16 mouse cellular contexts compared by ENCODE assay signal in the genomic region with DNA sequence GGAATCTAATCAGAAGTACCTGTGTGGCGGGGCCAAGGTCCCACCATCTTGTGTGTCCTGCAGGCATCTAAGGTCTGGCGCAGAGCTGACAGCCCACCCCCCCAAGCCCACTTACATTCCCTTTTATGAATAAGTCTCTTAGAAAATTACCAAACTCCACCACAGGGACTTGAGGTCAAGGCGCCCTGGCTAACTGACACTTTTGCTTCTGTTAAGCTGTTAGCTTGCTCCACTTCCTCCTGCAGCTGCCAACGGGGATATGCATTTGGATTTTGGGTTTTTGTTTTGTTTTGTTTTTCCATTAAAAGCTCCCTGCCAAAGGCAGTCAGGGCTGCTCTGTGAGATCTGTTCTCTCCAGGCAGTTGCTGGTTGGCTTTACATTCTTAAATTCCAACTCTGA.
"Had no signal": no experiment of that assay in that cellular context is flagged by ENCODE, and none has a peak within 500 bp of the region (broad histone marks: within the 10 kb centered on the region; RNA-seq: fewer than 3 reads in every experiment).

No protein-coding gene starts in this region.

- DNase-seq: gastrocnemius, postnatal 14 days; gastrocnemius, postnatal 36 days; heart, adult 18-20 months; heart, postnatal 10 days; heart, postnatal 4 days; kidney, adult 18-20 months; kidney, adult 9 months; kidney, postnatal 14 days; kidney, postnatal 36 days; layer of hippocampus, postnatal 36 days; liver; liver, embryonic 13.5 days had no signal

- ATAC-seq: hindbrain, embryonic 16.5 days; inflammation-experienced regulatory T-cells, adult 6 months; intestine, embryonic 15.5 days; intestine, postnatal 0 days had no signal
